Mouse (Mus musculus) myocyte (in vitro differentiated cells): ENCODE data around the gene Tspan11. TPM values are rescaled to one million over a fixed set of nuclear protein-coding genes. Genes with fewer than 3 reads are reported as not detected.

Experiments
- H3K27me3 ChIP-seq: one replicate; pipeline ENCODE4 v1.6.1; 2011; ENCODE audit not compliant: control insufficient read depth, insufficient read depth, insufficient read length
- H3K36me3 ChIP-seq: one replicate; pipeline ENCODE4 v1.6.1; 2011; ENCODE audit not compliant: control insufficient read depth, insufficient read depth
- H3K4me2 ChIP-seq: one replicate; pipeline ENCODE4 v1.6.1; 2011; ENCODE audit warnings: low read depth, control low read depth
- H3K4me3 ChIP-seq: one replicate; pipeline ENCODE4 v1.5.1; 2011; ENCODE audit warnings: mild to moderate bottlenecking, control low read depth, moderate library complexity
- H3K79me2 ChIP-seq: one replicate; pipeline ENCODE4 v1.6.1; 2011; ENCODE audit not compliant: control insufficient read depth, insufficient read depth
- H3ac ChIP-seq: one replicate; pipeline ENCODE4 v1.6.1; 2011; ENCODE audit not compliant: control insufficient read depth, insufficient read length
- CEBPB ChIP-seq: IDR thresholded peaks from 2 replicates; pipeline ENCODE4 v1.6.1; 2011; ENCODE audit warnings: mild to moderate bottlenecking, moderate library complexity; ENCODE audit not compliant: poor library complexity, insufficient read depth, severe bottlenecking
- E2F4 ChIP-seq: IDR thresholded peaks from one replicate; pipeline ENCODE4 v1.6.1; 2011; ENCODE audit warnings: mild to moderate bottlenecking, control low read depth, moderate library complexity; ENCODE audit not compliant: insufficient read depth
- MAX ChIP-seq: IDR thresholded peaks from one replicate; pipeline ENCODE4 v1.6.1; 2011; ENCODE audit warnings: low read depth, mild to moderate bottlenecking, control low read depth
- MYOD1 ChIP-seq, 3 experiments: IDR thresholded peaks; one replicate each; pipeline ENCODE4 v1.6.1; 2011; ENCODE audit warnings: control low read depth in 2 of 3, low read depth in 2 of 3, mild to moderate bottlenecking in 2 of 3, moderate library complexity in 1 of 3; ENCODE audit not compliant: insufficient read length in 2 of 3, control insufficient read depth in 1 of 3
- MYOG ChIP-seq, 3 experiments: IDR thresholded peaks; one replicate each; pipeline ENCODE4 v1.6.1; 2011; ENCODE audit warnings: control low read depth in 2 of 3, low read depth in 2 of 3, mild to moderate bottlenecking in 2 of 3; ENCODE audit not compliant: insufficient read length in 2 of 3, control insufficient read depth in 1 of 3, insufficient read depth in 1 of 3
- POLR2A ChIP-seq: IDR thresholded peaks from one replicate; pipeline ENCODE4 v1.6.1; 2011; ENCODE audit warnings: low read depth, mild to moderate bottlenecking, control low read depth, moderate library complexity; ENCODE audit not compliant: insufficient read length
- POLR2AphosphoS2 ChIP-seq: IDR thresholded peaks from one replicate; pipeline ENCODE4 v1.6.1; 2011; ENCODE audit warnings: low read depth, control low read depth; ENCODE audit not compliant: insufficient read length
- REST ChIP-seq: IDR thresholded peaks from one replicate; pipeline ENCODE4 v1.6.1; 2011; ENCODE audit warnings: mild to moderate bottlenecking, control low read depth, moderate library complexity; ENCODE audit not compliant: insufficient read depth, insufficient read length
- SRF ChIP-seq: IDR thresholded peaks from one replicate; pipeline ENCODE4 v1.6.1; 2011; ENCODE audit warnings: low read depth; ENCODE audit not compliant: control insufficient read depth, insufficient read length
- TCF12 ChIP-seq: IDR thresholded peaks from one replicate; pipeline ENCODE4 v1.6.1; 2011; ENCODE audit warnings: mild to moderate bottlenecking, control low read depth; ENCODE audit not compliant: poor library complexity, insufficient read depth, severe bottlenecking
- TCF3 ChIP-seq: IDR thresholded peaks from one replicate; pipeline ENCODE4 v1.6.1; 2011; ENCODE audit warnings: low read depth, control low read depth; ENCODE audit not compliant: insufficient read length
- USF1 ChIP-seq: IDR thresholded peaks from one replicate; pipeline ENCODE4 v1.6.1; 2011; ENCODE audit warnings: low read depth, mild to moderate bottlenecking, control low read depth, moderate library complexity
- polyA plus RNA-seq: library from polyadenylated mRNA; unstranded; fragments of >200 nt; fragmentation: generic; extraction: Trizol; gene quantifications from one replicate; pipeline ENCODE4 v1.2.1, GENCODE M21; 2012; ENCODE audit warnings: missing spikeins

The Tspan11 gene
- polyA plus RNA-seq, 1 experiment: 1.6 TPM

GRCm38 (mm10) chr6:127960203-127960602 is 72.8 kb downstream of the Tspan11 start:
- Histone ChIP-seq H3K27me3 (no peaks in the 10 kb centered on the region), H3ac (no peak overlapping the region), H3K4me3 (no peak overlapping the region), H3K79me2 (no peaks in the 10 kb centered on the region), H3K4me2 (no peak overlapping the region), H3K36me3 (peaks cover 8% of the 10 kb centered on the region)
- peak in 2 of 3 experiments; percentile 57 to 83 for TF ChIP-seq MYOG (IDR thresholded peaks at IDR 0.05; ENCODE audit: control insufficient read depth in 1 of 3, insufficient read depth in 1 of 3, insufficient read length in 2 of 3, low read depth in 2 of 3)
- TF ChIP-seq USF1: no peak
- no peak for TF ChIP-seq POLR2A
- peak; percentile 21 for TF ChIP-seq TCF3
- peak; percentile 66 for TF ChIP-seq TCF12
- TF ChIP-seq SRF: no peak
- TF ChIP-seq POLR2AphosphoS2: no peak
- TF ChIP-seq REST: no peak
- peak in 2 of 3 experiments; percentile 62 to 93 for TF ChIP-seq MYOD1 (IDR thresholded peaks at IDR 0.05; ENCODE audit: control insufficient read depth in 1 of 3, insufficient read length in 2 of 3, low read depth in 2 of 3)

GRCm38 (mm10) chr6:127965497-127965896 is 78.1 kb downstream of the Tspan11 start:
- Histone ChIP-seq H3ac (no peak overlapping the region), H3K79me2 (no peaks in the 10 kb centered on the region), H3K27me3 (no peaks in the 10 kb centered on the region), H3K36me3 (peaks cover 8% of the 10 kb centered on the region), H3K4me3 (no peak overlapping the region), H3K4me2 (no peak overlapping the region)
- TF ChIP-seq MYOD1 (IDR thresholded peaks at IDR 0.05; ENCODE audit: control insufficient read depth in 1 of 3, insufficient read length in 2 of 3, low read depth in 2 of 3) (peak in 1 of 3 experiments; percentile 2), MYOG (IDR thresholded peaks at IDR 0.05; ENCODE audit: control insufficient read depth in 1 of 3, insufficient read depth in 1 of 3, insufficient read length in 2 of 3, low read depth in 2 of 3) (peak in 1 of 3 experiments; percentile 22), TCF3 (no peak)

GRCm38 (mm10) chr6:127969709-127970108 is 82.3 kb downstream of the Tspan11 start:
- no peak for TF ChIP-seq USF1
- TF ChIP-seq SRF: no peak
- TF ChIP-seq TCF3: peak; percentile 73
- TF ChIP-seq E2F4: no peak
- peak; percentile 94 for TF ChIP-seq TCF12
- peak; percentile 93 to 98 (median 97) for TF ChIP-seq MYOD1 (IDR thresholded peaks at IDR 0.05; ENCODE audit: control insufficient read depth in 1 of 3, insufficient read length in 2 of 3, low read depth in 2 of 3)
- no peak for TF ChIP-seq MAX
- TF ChIP-seq REST: no peak
- no peak for TF ChIP-seq CEBPB
- TF ChIP-seq POLR2A: no peak
- TF ChIP-seq MYOG (IDR thresholded peaks at IDR 0.05; ENCODE audit: control insufficient read depth in 1 of 3, insufficient read depth in 1 of 3, insufficient read length in 2 of 3, low read depth in 2 of 3): peak; percentile 80 to 94 (median 85)
- Histone ChIP-seq H3ac (no peak overlapping the region), H3K27me3 (no peaks in the 10 kb centered on the region), H3K4me2 (peak overlapping the region; percentile 40), H3K79me2 (no peaks in the 10 kb centered on the region), H3K36me3 (peaks cover 2% of the 10 kb centered on the region), H3K4me3 (no peak overlapping the region)

GRCm38 (mm10) chr6:127970120-127970519 is 82.7 kb downstream of the Tspan11 start:
- Histone ChIP-seq H3K4me2 (peak overlapping the region; percentile 40), H3K36me3 (no peaks in the 10 kb centered on the region), H3K4me3 (no peak overlapping the region), H3K27me3 (no peaks in the 10 kb centered on the region), H3ac (no peak overlapping the region), H3K79me2 (no peaks in the 10 kb centered on the region)
- peak in 1 of 3 experiments; percentile 14 for TF ChIP-seq MYOD1 (IDR thresholded peaks at IDR 0.05; ENCODE audit: control insufficient read depth in 1 of 3, insufficient read length in 2 of 3, low read depth in 2 of 3)
- TF ChIP-seq SRF: no peak

GRCm38 (mm10) chr6:127970848-127971247 is 83.5 kb downstream of the Tspan11 start:
- TF ChIP-seq TCF3 (no peak), MYOD1 (IDR thresholded peaks at IDR 0.05; ENCODE audit: control insufficient read depth in 1 of 3, insufficient read length in 2 of 3, low read depth in 2 of 3) (no peak), REST (no peak)
- no peak overlapping the region for H3ac ChIP-seq
- H3K36me3 ChIP-seq: no peaks in the 10 kb centered on the region
- H3K79me2 ChIP-seq: no peaks in the 10 kb centered on the region
- no peaks in the 10 kb centered on the region for H3K27me3 ChIP-seq
- H3K4me2 ChIP-seq: no peak overlapping the region
- no peak overlapping the region for H3K4me3 ChIP-seq

GRCm38 (mm10) chr6:127971931-127972330 is 84.5 kb downstream of the Tspan11 start:
- Histone ChIP-seq H3K36me3 (no peaks in the 10 kb centered on the region), H3K4me3 (no peak overlapping the region), H3K27me3 (no peaks in the 10 kb centered on the region), H3K79me2 (no peaks in the 10 kb centered on the region), H3ac (no peak overlapping the region), H3K4me2 (no peak overlapping the region)
- no peak for TF ChIP-seq POLR2A
- TF ChIP-seq TCF3: no peak
- no peak for TF ChIP-seq MYOD1 (IDR thresholded peaks at IDR 0.05; ENCODE audit: control insufficient read depth in 1 of 3, insufficient read length in 2 of 3, low read depth in 2 of 3)
- TF ChIP-seq REST: no peak
- no peak for TF ChIP-seq SRF
- TF ChIP-seq TCF12: no peak
- TF ChIP-seq POLR2AphosphoS2: no peak
- no peak for TF ChIP-seq MYOG (IDR thresholded peaks at IDR 0.05; ENCODE audit: control insufficient read depth in 1 of 3, insufficient read depth in 1 of 3, insufficient read length in 2 of 3, low read depth in 2 of 3)
- no peak for TF ChIP-seq MAX
- no peak for TF ChIP-seq CEBPB
- TF ChIP-seq USF1: no peak
- no peak for TF ChIP-seq E2F4
